Mouse (Mus musculus) heart, postnatal 25 days (tissue): Measurements from ENCODE around the gene Pikfyve. TPM values are rescaled to one million over a fixed set of nuclear protein-coding genes. Genes with fewer than 3 reads are reported as not detected.
"Not testable (repeated sequence)": the region's sequence is repeated elsewhere in the genome, so short reads cannot be mapped to it uniquely, and the experiment has no call there.

Experiments used
- DNase-seq: peaks from one replicate; pipeline ENCODE4 v3.0.0; 2022; ENCODE audit warnings: low spot score
- intact Hi-C: fragments of 180-260 bp; cut with DNase I; formaldehyde crosslinking; loops from one replicate; pipeline ENCODE4 v1.15.1; 2025
- total RNA-seq, 2 experiments: library from RNA; stranded (reverse); gene quantifications; 2 replicates each; pipeline ENCODE4 v1.2.3; 2021

Pikfyve gene
- total RNA-seq, 2 experiments from 2014 or later, result 10.5 to 11.2 TPM

DNA sequence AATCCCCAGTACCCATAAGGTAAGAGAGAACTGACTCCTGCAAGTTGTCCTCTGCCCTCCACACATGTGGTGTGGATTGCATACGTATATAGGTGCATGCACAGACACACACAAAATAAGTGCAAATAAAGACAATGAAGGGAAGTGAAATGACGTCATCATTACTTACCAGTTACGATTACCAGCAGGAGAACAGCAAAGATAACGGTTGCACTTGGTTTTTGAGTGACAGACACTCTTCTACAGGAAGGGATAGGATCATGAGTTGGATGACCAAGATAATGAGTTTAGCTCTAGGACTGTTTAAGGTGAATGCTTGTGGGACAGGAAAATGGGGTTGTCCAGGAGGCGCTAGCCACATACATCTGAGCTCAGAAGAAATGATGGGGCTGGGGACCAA is 5.0 kb upstream of the Pikfyve start:
- DNase-seq, result no peak
- intact Hi-C loops, result no loop called here

DNA sequence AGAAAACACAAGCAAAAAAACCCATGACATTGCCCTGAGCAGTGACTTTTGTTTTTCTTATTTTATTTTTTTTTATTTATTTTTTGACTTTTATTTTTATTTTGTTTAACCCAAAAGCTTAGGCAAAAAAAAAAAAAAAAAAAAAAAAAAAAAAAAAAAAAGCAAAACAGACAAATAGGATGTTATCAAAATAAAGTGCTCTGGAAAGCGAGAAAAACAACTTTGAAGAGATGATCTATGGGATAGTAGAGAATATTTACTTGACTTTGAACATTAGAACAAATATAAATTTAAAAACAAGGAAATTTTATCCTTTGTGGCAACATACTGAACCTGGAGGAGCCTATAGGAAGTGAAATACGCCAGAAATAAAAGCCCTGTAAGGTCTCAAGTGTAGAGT is 2.5 kb upstream of the Pikfyve start:
- intact Hi-C loops, result no loop called here
- no peak for DNase-seq

DNA sequence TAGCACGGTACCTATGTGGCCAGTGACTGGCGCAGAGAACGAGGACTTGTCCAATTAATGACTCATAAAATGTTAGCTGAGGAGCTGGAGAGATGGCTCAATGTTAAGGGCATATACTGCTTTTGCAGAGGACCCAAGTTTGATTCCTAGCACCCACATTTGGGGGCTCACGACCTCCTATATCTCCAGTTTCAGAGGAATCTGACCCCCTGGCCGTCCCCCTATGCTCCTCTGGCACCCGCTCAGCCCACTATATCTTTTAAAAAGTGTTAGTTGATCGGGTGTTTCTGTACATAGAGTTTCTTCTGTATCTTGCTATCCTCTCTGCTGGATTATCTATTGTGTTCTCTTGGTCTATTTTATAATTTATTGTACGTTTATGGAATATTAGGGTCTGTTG is 1.5 kb upstream of the Pikfyve start:
- intact Hi-C loops, result no loop called here
- DNase-seq, result no peak

DNA sequence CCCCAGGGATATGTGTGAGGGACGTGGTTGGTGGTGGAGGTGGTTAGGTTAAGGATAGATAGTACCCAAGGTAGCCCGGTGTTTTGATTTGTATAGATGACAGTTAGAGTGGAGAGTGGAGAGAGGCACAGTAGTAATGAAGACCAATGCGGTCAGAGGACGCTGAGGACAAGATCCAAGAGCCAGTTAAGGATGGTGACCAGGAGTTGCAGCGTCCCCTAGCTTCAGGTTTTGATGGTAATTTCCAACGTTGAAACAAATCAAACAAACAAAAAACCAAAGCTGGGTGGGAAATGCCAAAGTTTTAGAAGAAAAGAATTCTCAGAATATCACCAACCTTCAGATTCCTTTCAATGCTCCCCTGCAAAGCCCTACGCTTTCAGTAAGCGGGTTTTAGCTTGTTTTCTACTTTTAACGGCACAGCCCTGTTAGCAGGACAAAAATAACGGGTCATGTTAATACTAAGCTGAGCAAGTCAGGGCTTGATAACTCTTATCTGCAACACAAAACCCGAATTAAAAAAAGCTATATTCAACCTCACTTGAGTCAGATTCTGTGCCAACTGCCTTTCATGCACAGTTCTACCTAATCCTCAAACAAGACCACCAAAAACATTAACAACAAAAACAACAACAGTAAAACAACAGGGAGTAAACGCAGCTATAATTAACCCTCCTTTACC is 818 bp upstream of the Pikfyve start:
- DNase-seq, result no peak
- intact Hi-C loops, result no loop called here

DNA sequence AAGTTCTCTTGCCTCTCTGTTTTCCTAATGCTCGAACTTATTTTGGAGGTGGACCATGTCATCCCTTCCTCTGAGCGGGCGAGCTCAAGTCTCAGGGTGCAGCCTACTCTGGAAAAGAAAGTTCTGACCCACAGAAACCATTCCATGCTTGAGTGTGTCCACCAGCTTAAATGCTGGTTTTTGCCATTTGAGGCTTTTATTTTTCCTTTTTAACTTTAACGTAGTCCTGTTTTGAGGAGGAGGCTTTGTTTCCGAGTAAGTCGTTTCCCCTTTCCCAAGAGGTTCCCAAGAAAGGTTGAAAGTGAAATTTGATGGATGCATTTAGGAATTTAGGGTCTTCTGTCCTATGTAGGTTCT is 569 bp downstream of the Pikfyve start:
- no peak for DNase-seq
- intact Hi-C loops, result no loop called here

DNA sequence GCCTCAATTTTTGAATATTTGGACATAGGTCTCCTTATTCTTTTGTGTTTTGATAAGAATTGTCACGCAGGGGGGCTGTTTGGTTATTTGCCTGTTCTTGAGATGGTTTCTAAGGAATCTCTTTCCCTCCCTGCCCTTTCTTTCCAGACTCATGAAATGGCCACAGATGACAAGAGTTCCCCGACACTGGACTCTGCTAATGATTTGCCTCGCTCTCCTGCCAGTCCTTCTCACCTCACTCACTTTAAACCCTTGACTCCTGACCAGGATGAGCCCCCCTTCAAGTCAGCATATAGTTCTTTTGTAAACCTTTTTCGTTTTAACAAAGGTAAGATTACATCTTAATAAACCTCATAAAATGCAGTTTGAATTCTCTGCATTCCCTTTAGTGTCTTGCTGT is 3.7 kb downstream of the Pikfyve start:
- no peak for DNase-seq
- intact Hi-C loops, result no loop called here

DNA sequence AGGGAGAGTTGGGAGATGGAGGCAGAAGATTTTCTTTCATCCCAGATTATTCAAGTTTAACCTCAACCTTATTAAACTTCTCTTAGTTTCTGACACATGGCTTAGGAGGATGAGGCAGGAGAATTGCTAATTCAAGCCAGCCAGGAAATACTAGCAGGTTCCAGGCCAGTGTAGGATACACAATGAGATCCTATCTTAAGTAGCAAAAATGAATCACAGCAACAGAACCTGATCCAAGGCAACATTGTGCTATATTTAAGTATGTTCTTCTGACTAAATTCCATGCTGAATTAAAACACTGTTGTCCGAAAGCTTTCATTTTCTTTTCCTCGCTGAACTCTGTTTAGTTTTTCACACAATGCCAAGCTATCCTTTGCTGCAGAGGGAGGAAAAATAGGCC is 6.7 kb downstream of the Pikfyve start:
- no peak for DNase-seq
- intact Hi-C loops, result no loop called here

DNA sequence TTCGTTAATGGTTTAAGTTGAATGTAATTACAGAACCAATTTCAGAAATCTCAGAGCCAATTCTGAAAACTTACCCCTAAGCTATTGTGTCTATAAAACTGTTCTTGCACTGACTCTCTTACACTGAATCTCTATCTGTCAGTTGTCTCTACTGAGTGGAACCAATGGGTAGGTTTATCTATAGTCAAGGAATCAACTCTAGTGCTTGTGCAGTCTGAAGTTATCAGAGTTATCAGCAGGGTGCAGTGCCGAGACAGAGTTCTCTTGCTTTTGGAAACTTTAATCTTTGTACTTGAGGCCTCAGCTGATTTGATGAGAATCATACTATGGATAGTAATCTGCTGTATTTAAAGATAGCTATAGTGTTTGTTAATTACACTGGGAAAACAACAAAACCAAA is 11.9 kb downstream of the Pikfyve start:
- intact Hi-C loops, result no loop called here
- no peak for DNase-seq

DNA sequence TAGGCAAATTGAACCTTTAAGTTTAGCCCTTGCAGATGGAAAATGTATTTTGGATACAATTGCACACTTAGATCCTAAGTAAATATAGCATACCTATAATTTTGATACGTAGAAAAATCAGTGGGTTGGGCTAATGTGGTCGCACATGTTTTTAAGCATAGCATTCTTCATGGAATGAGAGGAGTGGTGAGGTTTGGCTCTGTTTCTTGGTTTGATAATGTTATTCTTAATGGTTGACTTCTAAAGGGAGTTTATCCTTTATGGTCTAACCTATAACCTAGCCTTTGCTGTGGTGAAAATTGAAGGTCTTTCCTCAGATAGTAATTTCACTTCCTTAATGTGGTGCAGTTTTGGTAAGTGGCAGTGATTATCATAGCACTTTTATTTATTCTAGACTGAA is 12.4 kb downstream of the Pikfyve start:
- no peak for DNase-seq
- intact Hi-C loops, result no loop called here

DNA sequence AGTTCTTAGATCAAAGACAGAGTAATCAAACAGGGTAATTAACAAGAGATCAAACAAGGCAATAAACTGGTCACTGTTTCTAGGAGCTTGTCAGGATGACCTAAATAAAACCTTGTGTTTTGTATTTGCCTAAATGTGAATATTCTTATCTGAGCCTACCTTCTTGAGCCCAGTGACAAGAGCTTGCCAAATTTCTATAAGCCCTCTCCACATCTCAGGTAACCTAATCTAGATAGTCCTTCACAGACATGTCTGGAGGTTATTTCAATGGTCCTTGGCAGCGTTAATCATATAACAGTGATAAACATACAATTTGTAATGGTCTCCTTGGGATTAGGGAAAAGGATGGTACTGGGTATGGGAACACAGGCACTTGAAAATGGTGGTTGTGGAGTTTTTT is 17.8 kb downstream of the Pikfyve start:
- no peak for DNase-seq

DNA sequence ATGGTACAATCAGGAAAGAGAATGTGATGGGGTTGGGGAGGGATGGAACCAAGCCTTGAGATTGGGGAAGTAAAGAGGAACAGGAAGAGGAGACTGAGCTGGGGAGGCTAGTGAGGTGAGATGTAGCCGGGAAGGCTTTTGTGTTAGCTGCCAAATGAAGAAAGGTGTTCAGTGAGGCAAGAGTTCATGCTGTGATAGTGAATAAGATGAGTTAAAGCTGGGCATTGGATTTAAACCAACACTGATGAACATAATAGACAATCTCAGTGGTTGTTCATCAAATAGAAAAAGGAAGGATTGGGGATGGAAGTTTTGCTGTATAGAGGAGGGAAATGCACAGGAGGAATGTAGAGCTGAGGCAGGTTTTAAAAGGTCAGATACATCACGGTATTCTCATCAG is 26.7 kb downstream of the Pikfyve start:
- no peak for DNase-seq
- intact Hi-C loops, result no loop called here

More for the DNA sequence above, 17.8 kb downstream of the Pikfyve start:
- intact Hi-C loops, result no loop called here

DNA sequence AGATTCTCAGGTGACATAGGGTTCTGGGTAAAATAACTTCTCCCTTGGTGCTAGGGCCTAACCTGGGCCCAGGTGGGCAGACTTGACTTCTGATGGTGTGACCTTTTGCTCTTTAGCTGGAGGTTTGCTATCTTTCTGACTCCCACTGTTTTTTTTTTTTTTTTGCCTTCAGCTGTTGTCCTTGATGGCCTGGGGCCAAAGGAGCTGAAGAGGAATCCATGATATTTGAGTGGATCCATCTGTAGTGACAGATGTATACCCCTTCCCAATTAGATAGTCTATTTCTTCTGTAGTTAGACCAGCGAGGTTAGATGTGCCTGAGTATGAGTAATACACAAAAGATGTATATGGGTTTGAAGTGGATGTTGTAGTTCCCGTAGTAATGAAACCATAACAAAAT is 31.1 kb downstream of the Pikfyve start:
- no peak for DNase-seq
- intact Hi-C loops, result no loop called here

DNA sequence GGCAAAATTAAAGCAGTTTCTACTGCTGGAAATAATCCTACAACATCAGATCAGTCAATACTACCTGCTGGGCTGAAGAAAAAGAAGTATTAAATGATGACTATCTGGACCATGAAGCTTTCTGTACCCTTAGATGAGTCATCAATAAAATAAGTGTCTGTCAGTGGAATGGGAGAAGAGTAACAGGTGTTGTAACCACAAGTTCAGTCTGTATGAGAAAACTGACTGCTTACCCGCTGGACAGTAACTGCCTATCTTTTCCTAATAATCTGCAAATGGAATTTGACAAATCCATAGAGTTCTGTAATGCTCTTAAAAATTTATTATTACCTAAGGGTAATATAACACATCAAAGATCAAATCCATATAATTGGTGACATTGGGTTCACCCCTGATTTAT is 31.5 kb downstream of the Pikfyve start:
- intact Hi-C loops, result no loop called here
- DNase-seq, result no peak

DNA sequence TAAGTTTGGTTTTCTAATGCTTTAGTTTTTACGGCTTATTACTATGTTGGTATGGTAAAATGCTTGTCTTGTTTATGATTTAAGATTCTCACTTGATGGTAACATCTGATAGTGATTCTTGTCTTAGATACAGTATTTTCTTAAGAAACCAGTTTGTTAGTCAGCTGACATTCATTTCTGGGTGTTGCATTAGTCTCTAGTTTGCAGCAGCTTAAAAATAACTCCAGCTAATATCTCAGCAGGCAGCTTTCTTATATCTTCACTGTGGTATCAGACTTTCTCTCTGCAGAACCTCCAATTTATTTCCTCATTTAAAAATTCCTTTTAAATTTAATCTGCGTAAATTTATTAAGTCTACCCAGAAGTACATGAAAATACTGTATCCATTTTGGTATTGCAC is 37.2 kb downstream of the Pikfyve start:
- intact Hi-C loops, result no loop called here
- DNase-seq, result no peak

DNA sequence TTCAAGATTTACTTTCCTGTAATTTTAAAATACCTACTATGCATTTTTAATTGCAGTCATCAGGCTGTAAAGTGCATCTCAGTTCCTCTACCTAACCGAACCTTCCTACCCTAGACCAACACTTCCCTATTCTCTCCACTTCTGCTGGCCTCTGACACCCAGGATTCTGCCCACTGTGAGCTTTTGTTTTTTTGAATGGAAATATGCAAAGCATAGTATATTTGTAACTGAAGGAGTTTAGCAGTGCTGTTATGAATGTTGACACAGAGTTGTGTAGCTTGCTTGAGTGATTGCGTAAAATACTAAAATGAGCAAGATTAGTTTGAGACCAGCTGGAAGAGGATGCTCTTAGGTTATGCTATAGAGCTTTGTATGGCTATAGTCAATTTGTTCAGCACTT is 41.2 kb downstream of the Pikfyve start:
- DNase-seq, result no peak
- intact Hi-C loops, result no loop called here

DNA sequence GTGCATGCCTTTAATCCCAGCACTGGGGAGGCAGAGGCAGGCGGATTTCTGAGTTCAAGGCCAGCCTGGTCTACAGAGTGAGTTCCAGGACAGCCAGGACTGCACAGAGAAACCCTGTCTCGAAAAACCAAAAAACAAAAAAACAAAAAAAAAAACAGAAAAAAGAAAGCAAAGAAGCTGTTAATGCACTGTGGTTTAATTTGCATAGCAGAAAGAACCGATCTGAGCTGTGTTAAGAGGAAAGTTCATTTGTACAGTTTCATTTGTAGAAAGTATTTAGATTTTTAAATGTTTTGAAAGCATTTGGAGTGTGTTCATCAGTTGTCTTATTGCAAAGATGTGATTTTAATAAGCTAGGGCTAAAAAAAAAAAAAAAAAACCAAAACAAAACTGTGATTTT is 43.3 kb downstream of the Pikfyve start:
- DNase-seq, intact Hi-C loops: not testable (repeated sequence)

DNA sequence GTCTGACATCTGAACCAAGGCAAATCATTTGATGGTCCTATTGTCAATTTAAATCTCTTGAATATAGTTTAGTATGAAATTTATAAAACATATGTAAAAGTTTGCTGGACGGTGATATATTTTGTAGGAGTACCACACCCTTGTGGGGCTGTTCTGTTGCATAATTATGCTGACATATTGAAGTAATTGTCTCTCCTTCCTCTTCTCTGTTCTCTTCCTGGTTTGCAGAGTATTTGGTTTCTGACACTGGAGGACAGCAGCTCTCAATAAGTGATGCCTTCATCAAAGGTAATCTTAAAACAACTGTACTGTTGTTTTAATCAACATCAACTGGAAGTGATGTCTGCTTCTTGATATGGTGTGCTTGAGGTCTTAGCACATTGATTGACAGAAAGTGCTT is 44.1 kb downstream of the Pikfyve start:
- intact Hi-C loops, result no loop called here
- no peak for DNase-seq

DNA sequence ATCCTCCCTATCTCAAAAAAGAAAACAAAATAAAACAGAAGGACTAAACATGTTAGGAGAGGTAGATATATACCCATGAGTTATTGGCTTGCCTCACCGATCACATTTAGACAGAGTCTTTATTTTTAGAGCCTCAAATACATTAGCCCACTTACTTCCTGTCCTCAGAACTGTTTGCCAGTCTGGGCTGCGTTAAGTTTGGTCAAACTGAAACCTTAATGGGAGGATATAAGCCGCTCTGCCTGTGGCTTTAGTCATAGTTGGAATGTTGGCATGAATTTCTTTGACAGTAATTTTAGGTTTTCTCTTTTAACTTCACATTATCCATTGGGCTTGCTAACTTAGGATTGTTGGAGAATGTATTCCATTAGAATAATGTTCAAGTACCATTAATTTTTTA is 51.2 kb downstream of the Pikfyve start:
- intact Hi-C loops, result no loop called here
- no peak for DNase-seq

DNA sequence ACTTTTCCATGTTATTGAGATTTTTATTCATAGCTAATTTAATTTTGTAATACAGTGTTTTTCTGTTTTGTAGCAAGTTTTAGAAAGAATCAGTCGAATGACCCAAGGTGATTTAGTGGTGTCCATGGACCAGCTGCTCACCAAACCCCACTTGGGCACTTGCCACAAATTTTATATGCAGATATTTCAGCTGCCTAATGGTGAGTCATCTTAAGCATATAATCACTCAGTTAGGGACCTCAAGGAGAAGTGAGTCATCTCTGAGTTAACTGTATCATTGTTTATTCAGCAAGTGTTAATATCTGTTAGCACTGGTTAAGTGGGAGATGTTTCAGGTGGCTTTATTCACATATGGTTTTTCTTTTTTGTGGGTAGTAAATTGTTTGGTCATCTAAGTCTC is 59.2 kb downstream of the Pikfyve start:
- intact Hi-C loops, result no loop called here
- DNase-seq, result no peak

DNA sequence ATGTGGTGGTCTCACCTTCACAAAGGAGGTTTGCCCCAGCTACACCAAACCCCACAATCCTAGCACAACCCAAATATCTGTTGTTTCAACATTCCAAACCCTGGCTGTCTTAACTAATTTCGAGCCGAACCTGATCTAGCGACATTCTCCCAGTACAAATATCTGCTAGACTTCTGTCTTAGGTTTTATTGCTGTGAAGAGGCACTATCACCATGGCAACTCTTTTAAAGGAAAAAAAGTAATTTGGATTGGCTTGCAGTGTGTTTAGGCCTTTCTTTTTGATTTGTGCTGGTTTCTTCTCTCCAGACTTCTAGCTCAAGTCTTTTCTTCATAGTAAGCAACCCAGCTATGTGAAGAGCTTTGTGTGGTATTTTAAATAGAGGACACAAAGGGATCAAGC is 94.0 kb downstream of the Pikfyve start:
- intact Hi-C loops, result no loop called here
- DNase-seq, result no peak

DNA sequence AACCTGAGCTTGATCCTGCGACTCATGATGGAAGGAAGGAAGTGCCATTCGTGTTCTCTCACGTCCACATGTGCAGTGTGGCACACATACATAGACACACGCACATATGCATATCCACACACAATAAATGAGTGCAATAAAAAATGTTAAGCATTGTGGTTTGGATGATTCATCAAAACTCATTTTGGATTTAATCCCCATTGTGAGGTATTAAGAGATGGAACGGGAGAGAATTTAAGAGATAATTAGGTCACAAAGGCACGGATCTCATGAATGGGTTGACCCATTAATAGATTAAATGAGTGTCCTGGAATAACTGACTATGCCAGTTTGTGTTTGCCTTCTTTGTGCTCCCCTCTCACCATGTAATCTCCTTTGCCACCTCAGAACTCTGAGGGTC is 95.3 kb downstream of the Pikfyve start, which contains the start of gene Pth2r:
Pth2r (plus strand) TSS at position 301 of the 400 bp plus-strand sequence.
- DNase-seq, result no peak
- intact Hi-C loops, result no loop called here

DNA sequence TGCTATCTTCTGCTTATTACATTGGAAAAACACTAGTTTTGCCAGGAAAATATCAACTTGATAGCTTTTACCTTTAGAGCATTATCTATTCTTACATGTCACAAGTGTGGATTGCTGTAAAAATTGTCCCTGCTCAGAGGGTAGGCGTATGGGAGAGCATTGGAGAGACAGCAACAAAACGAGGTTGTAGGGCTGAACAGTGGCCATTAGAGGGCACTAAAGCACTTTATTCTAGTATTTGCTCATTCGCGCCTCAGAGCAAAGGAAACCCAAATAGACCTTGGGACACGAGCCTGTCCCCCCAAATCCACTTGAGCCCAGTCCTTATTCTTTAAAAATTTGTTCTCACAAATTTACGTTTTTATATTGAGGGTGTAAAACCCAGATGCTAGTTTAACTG is 96.3 kb downstream of the Pikfyve start:
- no peak for DNase-seq
- intact Hi-C loops, result no loop called here

DNA sequence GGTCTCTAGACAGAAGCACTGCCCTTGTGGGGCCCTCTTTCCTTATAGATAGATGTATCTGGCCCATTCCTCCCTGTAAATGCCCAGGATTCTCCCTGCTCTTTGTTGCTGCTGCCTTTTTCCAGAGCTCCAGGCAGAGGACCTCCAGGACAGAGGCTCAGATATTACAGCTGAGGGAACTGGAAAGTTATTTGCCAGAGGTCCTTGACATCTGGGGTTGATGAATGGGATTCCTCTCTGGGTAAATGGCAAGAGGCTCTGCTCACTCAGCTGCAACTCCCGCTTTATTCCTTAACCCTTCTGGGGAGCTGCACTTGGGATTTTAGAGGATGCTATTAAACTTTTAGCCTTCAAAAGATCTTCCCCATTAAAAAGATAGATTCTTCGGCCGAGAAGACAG is 122.0 kb downstream of the Pikfyve start:
- no peak for DNase-seq
- intact Hi-C loops, result no loop called here
